Comparison of ENCODE assay signal across 13 mouse cellular contexts in genomic region chr3:101072506-101073215, GRCm38 (mm10). TPM values are rescaled to one million over a fixed set of nuclear protein-coding genes. Genes with fewer than 3 reads are reported as not detected.
DNase-seq lines count a peak whose midpoint lies in the region; ATAC-seq and TF ChIP-seq lines count a peak whose summit lies in the region.
"Had no signal": no experiment of that assay in that cellular context is flagged by ENCODE, and none has a peak within 500 bp of the region (broad histone marks: within the 10 kb centered on the region; RNA-seq: fewer than 3 reads in every experiment).

No protein-coding gene starts in this region.

- no peak overlapping the region for H3K4me2 ChIP-seq in forebrain, embryonic 12.5 days
- H3K4me2 ChIP-seq in liver, embryonic 11.5 days: no peak overlapping the region
- H3K4me2 ChIP-seq: intestine, embryonic 15.5 days had no signal

- DNase-seq in heart, embryonic 10.5 days (ENCODE audit: low spot score): no peak
- DNase-seq in heart, adult 8-10 months (ENCODE audit: low spot score): no peak
- peak; percentile 82 for DNase-seq in lung, postnatal 36 days
- no peak for DNase-seq in urinary bladder, postnatal 4 days (ENCODE audit: low spot score in 2 of 2)
- no peak for DNase-seq in liver, embryonic 11.5 days (ENCODE audit: low spot score)
- DNase-seq in spleen, postnatal 14 days (ENCODE audit: low spot score in 2 of 2): no peak
- DNase-seq: gastrocnemius, adult 2 months; liver; spleen, adult 18-20 months; thymus, adult 18-20 months had no signal

- H3K36me3 ChIP-seq in heart, embryonic 10.5 days: peaks cover 33% of the 10 kb centered on the region
- H3K36me3 ChIP-seq in E14TG2a.4 (ENCODE audit: insufficient read depth, low read length): peaks cover 87% of the 10 kb centered on the region
- peaks cover 35% of the 10 kb centered on the region for H3K36me3 ChIP-seq in forebrain, embryonic 12.5 days (replicated peaks)
- H3K36me3 ChIP-seq in liver, embryonic 11.5 days (ENCODE audit: control insufficient read depth, insufficient read depth, low read length): peaks cover 3% of the 10 kb centered on the region; the same call in 1 of the 2 replicates

- H3K27ac ChIP-seq in heart, embryonic 10.5 days: peak overlapping the region; percentile 75
- H3K27ac ChIP-seq in forebrain, embryonic 12.5 days: peak overlapping the region; percentile 92
- no peak overlapping the region for H3K27ac ChIP-seq in liver, embryonic 11.5 days (ENCODE audit: low read depth, low read length)
- H3K27ac ChIP-seq: gastrocnemius, adult 2 months; intestine, embryonic 15.5 days had no signal

- 79% methylated on average over 15 of the region's 15 CpGs for WGBS in heart, embryonic 10.5 days
- WGBS in forebrain, embryonic 12.5 days: 81% methylated on average over 15 of the region's 15 CpGs
- 82% methylated on average over 15 of the region's 15 CpGs for WGBS in liver, embryonic 11.5 days

- no peak for TF ChIP-seq CTCF in E14TG2a.4 (conservative IDR thresholded peaks at IDR 0.05; ENCODE audit: low read length)

- no peak overlapping the region for H3K9ac ChIP-seq in forebrain, embryonic 12.5 days
- no peak overlapping the region for H3K9ac ChIP-seq in liver, embryonic 11.5 days (ENCODE audit: low read depth, low read length)
- H3K9ac ChIP-seq: intestine, embryonic 15.5 days had no signal

- H3K9me3 ChIP-seq in heart, embryonic 10.5 days: no peaks in the 10 kb centered on the region
- H3K9me3 ChIP-seq in E14TG2a.4 (ENCODE audit: low read length): no peaks in the 10 kb centered on the region
- no peaks in the 10 kb centered on the region for H3K9me3 ChIP-seq in forebrain, embryonic 12.5 days
- H3K9me3 ChIP-seq in liver, embryonic 11.5 days (ENCODE audit: control insufficient read depth, low read length): no peaks in the 10 kb centered on the region
- H3K9me3 ChIP-seq: intestine, embryonic 15.5 days had no signal

- no peak for ATAC-seq in forebrain, embryonic 12.5 days (ENCODE audit: low FRiP score)
- ATAC-seq in liver, embryonic 11.5 days (replicated peaks; ENCODE audit: low FRiP score): no peak
- ATAC-seq: intestine, embryonic 15.5 days had no signal

- H3K4me1 ChIP-seq in heart, embryonic 10.5 days: peaks cover 59% of the 10 kb centered on the region
- peaks cover 62% of the 10 kb centered on the region for H3K4me1 ChIP-seq in E14TG2a.4 (replicated peaks; ENCODE audit: low read depth, low read length)
- peaks cover 56% of the 10 kb centered on the region for H3K4me1 ChIP-seq in forebrain, embryonic 12.5 days
- no peaks in the 10 kb centered on the region for H3K4me1 ChIP-seq in liver, embryonic 11.5 days (replicated peaks; ENCODE audit: control insufficient read depth, insufficient read depth, low read length)

- H3K27me3 ChIP-seq in heart, embryonic 10.5 days (ENCODE audit: insufficient read depth, poor library complexity, severe bottlenecking): no peaks in the 10 kb centered on the region
- no peaks in the 10 kb centered on the region for H3K27me3 ChIP-seq in E14TG2a.4 (ENCODE audit: insufficient read depth, low read length)
- no peaks in the 10 kb centered on the region for H3K27me3 ChIP-seq in forebrain, embryonic 12.5 days
- no peaks in the 10 kb centered on the region for H3K27me3 ChIP-seq in liver, embryonic 11.5 days (replicated peaks; ENCODE audit: control insufficient read depth, insufficient read depth, low read length)
- H3K27me3 ChIP-seq: intestine, embryonic 15.5 days had no signal

- H3K4me3 ChIP-seq in heart, embryonic 10.5 days: no peak overlapping the region
- H3K4me3 ChIP-seq in E14TG2a.4 (replicated peaks; ENCODE audit: low read length): 0 out of 2 replicates have a peak overlapping the region, but pooled peaks have one; percentile 23
- H3K4me3 ChIP-seq in forebrain, embryonic 12.5 days (replicated peaks): no peak overlapping the region
- H3K4me3 ChIP-seq in liver, embryonic 11.5 days (ENCODE audit: low read depth, low read length): no peak overlapping the region
- H3K4me3 ChIP-seq: gastrocnemius, adult 2 months; intestine, embryonic 15.5 days had no signal

RNA-seq across cellular contexts. Expression of gene Ptgfrn, which starts 37.4 kb away (rescaled TPM):
- polyA plus RNA-seq in heart, embryonic 10.5 days (2016; fragmentation: Nextera tagmentation; extraction: Ambion mirVana): 4.8 and 5.6 TPM in 2 replicates
- total RNA-seq in heart, adult 8-10 months (2022): 10 to 100 TPM; 17.2 to 21.1 (median 19.8) TPM
- 3.9 and 4.5 TPM in 2 replicates for polyA plus RNA-seq in forebrain, embryonic 12.5 days (2016; fragmentation: Nextera tagmentation; extraction: Ambion mirVana)
- polyA plus RNA-seq in liver, embryonic 11.5 days (2014; fragmentation: Nextera tagmentation; extraction: Ambion mirVana): 1.6 and 2.4 TPM in 2 replicates

RNA-seq across cellular contexts. Expression of gene Cd101, which starts 43.3 kb away (rescaled TPM):
- 0.34 and 0.50 TPM in 2 replicates for polyA plus RNA-seq in heart, embryonic 10.5 days (2016; fragmentation: Nextera tagmentation; extraction: Ambion mirVana)
- under 1 TPM; 0.12 to 0.31 (median 0.22) TPM for total RNA-seq in heart, adult 8-10 months (2022)
- 0.05 TPM in 1 of 2 replicates, not detected in the other for polyA plus RNA-seq in forebrain, embryonic 12.5 days (2016; fragmentation: Nextera tagmentation; extraction: Ambion mirVana)
- not detected in 2 replicates for polyA plus RNA-seq in liver, embryonic 11.5 days (2014; fragmentation: Nextera tagmentation; extraction: Ambion mirVana)
